Mouse (Mus musculus) T-helper 1 cell (primary cell): ENCODE measurements around the gene Lamc3.

Experiments used
- in situ Hi-C: fragments of 300-600 bp; cut with MboI, MseI; formaldehyde crosslinking; loops from one replicate; pipeline ENCODE4 v1.15.1; 2025; ENCODE audit warnings: high pct_unique_total_duplicates

The Lamc3 gene

DNA sequence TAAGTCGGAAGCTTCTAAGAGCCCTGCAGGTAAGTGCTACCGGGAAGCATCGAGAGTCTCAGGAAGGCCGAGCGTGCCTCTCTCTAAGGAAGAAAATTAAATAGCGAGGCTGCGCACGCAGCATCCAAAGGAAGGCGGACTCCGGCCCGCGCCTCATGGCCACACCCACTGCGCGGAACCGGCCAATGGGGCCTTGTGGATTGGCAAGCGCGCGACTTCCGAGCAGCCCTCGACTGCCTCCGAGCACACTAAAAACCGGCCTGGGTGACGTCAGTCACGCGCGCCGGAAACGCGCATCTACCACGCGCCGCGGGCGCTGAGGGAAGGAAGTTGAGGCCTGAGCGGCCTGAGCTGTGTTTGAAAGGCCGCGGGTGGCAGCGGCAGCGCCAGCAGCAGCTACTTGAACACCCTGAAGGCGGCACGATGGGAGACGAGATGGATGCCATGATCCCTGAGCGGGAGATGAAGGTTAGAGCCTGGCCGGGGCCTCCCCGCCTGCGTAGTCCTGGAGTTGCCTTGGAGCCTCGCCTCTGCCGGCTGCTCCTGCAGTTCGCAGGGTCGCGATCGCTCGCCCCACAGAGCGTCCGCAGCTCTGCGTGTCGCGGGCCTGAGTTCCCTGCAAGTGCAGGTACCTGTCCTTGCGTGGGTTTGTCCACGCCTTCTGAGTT is 87.2 kb downstream of the Lamc3 start, which contains the start of gene Nup214:
Gene Nup214 (plus strand): TSS at position 296 of the 668 bp plus-strand sequence.
- in situ Hi-C loops, result no loop called here

GRCm38 (mm10) chr2:31974809-31975371 is 87.8 kb downstream of the Lamc3 start:
- in situ Hi-C loops, result no loop called here

DNA sequence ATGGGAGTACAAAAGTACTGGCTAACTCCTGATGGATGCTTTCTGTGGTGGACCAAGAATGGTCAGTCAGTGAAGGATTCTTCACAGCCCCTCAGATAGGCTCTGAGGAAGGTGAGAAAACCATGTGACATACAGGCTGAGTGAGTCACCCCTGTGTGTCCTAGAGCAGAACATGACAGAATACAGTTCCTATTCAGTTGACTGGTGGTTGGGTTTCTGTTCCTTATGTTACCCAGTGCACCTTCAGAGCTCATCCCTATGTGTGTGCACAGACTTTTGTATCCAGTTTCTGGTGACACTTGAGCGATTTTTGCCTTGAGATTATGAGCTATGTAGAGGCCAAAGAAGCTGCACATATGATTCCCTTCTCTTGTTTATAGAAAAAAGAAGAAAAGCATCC is 100.7 kb downstream of the Lamc3 start:
- in situ Hi-C loops, result no loop called here

GRCm38 (mm10) chr2:31990961-31991360 is 103.9 kb downstream of the Lamc3 start:
- in situ Hi-C loops, result no loop called here

DNA sequence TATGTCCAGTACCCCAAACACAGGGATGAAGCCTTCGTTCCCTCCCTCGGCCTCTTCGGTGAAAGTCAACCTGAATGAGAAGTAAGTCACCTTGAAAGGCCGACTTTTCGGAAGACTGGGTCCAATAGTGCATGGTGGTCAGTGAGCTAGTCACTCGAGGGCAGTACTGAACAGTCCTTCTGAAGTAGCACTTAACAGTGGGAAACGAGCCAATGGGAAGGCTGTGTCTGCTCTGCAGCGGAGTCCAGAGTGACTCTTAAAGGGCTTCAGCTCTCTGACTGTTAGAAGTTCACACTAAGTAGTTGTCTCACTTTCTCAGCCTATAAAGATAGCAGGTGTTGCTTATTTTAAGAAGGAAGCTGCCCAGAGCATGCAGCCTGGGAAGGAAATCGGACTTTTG is 107.8 kb downstream of the Lamc3 start:
- in situ Hi-C loops, result no loop called here

DNA sequence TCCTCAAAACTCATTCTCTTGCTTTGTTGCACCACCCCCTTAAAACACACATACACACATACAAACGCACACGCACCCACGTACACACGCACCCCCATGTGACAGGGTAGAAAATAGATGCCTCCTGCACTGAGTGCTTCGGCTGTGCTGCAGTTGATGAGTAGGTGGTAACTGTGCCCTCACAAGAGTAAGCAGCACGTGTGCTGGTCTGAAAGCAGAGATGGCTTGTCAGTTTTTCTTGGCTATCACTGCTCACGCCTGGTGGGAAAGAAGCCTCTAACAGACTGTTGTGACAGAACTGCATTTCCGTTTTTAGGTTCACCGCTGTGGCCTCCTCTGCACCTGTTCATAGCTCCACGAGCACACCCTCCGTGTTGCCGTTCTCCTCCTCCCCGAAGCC is 109.0 kb downstream of the Lamc3 start:
- in situ Hi-C loops, result no loop called here
